Mouse (Mus musculus) heart, adult 2 months (tissue): ENCODE results near the gene R3hdm2. TPM values are rescaled to one million over a fixed set of nuclear protein-coding genes. Genes with fewer than 3 reads are reported as not detected.

ENCODE experiments used
- DNase-seq, 2 experiments: peaks; one replicate each; pipeline ENCODE4 v3.0.0; 2021
- H3K27ac ChIP-seq: fragments of 200-600 bp; 2 replicates; pipeline ENCODE4 v1.8.1; 2022
- H3K27me3 ChIP-seq: fragments of 200-500 bp; 2 replicates; pipeline ENCODE4 v1.6.1; 2012; ENCODE audit warnings: mild to moderate bottlenecking, low read length, inconsistent platforms, mixed read lengths; ENCODE audit not compliant: control insufficient read depth, insufficient read depth
- H3K36me3 ChIP-seq: fragments of 200-500 bp; 2 replicates; pipeline ENCODE4 v1.6.1; 2012; ENCODE audit warnings: low read length, inconsistent platforms; ENCODE audit not compliant: control insufficient read depth, insufficient read depth
- H3K4me1 ChIP-seq: fragments of 200-500 bp; 2 replicates; pipeline ENCODE4 v1.6.1; 2011; ENCODE audit warnings: low read length; ENCODE audit not compliant: control insufficient read depth, insufficient read depth
- H3K4me3 ChIP-seq: fragments of 200-600 bp; 2 replicates; pipeline ENCODE4 v1.8.1; 2022
- H3K79me2 ChIP-seq: fragments of 200-500 bp; replicated peaks from 2 replicates; pipeline ENCODE4 v1.6.1; 2012; ENCODE audit warnings: mild to moderate bottlenecking, inconsistent platforms, low read length, moderate library complexity, mixed read lengths; ENCODE audit not compliant: control insufficient read depth, insufficient read depth
- H3K9ac ChIP-seq: fragments of 200-500 bp; 2 replicates; pipeline ENCODE4 v1.6.1; 2012; ENCODE audit warnings: low read depth, mild to moderate bottlenecking, control low read depth, inconsistent platforms, low read length, mixed read lengths
- CTCF ChIP-seq: fragments of 200-600 bp; IDR thresholded peaks from 2 replicates; pipeline ENCODE4 v1.8.1; 2022; ENCODE audit warnings: antibody characterized with exemption, mild to moderate bottlenecking, moderate library complexity
- EP300 ChIP-seq: fragments of 200-500 bp; IDR thresholded peaks from 2 replicates; pipeline ENCODE4 v1.6.1; 2011; ENCODE audit warnings: low read depth, low read length, control low read depth; ENCODE audit not compliant: insufficient read depth
- POLR2A ChIP-seq: fragments of 200-500 bp; IDR thresholded peaks from 2 replicates; pipeline ENCODE4 v1.6.1; 2011; ENCODE audit warnings: mild to moderate bottlenecking, low read depth, low read length, control low read depth; ENCODE audit not compliant: insufficient read depth
- WGBS: fragments of 180-500 bp; shearing (Covaris S2); methylation state at CpG from one replicate; pipeline ENCODE4 v1.1.7; 2018; 5-methylcytosine and 5-hydroxymethylcytosine counted together
- intact Hi-C: fragments of 180-260 bp; cut with DNase I; formaldehyde crosslinking; loops from one replicate; pipeline ENCODE4 v1.15.1; 2025
- polyA plus RNA-seq: library from polyadenylated mRNA; depleted of rRNA; stranded (reverse); fragments of >200 nt; gene quantifications from 2 replicates; pipeline ENCODE4 v1.2.3, GENCODE M21; 2012
- total RNA-seq, 2 experiments: library from RNA; stranded (reverse); gene quantifications; 2 replicates each; pipeline ENCODE4 v1.2.3; 2021

The R3hdm2 gene
- total and polyA plus RNA-seq, 3 experiments: 151 to 171 (median 154) TPM

GRCm38 (mm10) chr10:127350594-127351284 lies 29.4 kb upstream of the R3hdm2 start:
- intact Hi-C loops: loop anchor here (5.0 kb wide), 1 partner anchor 72 kb away; no protein-coding TSS in a partner anchor
- Histone ChIP-seq H3K27ac (no peak overlapping the region), H3K9ac (peak overlapping the region; percentile 37; the same call in 1 of the 2 replicates), H3K4me3 (no peak overlapping the region), H3K36me3 (no peaks in the 10 kb centered on the region), H3K27me3 (no peaks in the 10 kb centered on the region), H3K79me2 (no peaks in the 10 kb centered on the region), H3K4me1 (no peaks in the 10 kb centered on the region)
- peak; percentile 65 to 72 for DNase-seq
- no peak for TF ChIP-seq EP300
- no peak for TF ChIP-seq POLR2A
- TF ChIP-seq CTCF: peak; percentile 88
- WGBS: 13% methylated on average over 24 of the region's 24 CpGs

DNA sequence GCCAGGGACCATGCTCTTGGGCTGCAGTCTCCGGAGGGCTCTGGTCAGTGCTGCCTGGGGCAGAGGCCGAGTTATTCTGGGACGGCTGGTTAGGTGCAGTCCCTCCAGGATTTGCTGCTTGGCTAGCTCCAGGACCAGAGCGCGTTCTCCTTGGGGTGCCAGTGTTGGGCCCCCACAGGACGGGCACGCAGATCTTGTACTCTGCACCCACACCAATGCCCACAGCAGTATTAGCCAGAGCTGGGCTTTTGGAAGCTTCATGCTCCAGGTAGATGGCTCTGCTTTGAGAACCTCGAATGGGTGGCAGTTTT lies 28.9 kb upstream of the R3hdm2 start:
- no peak overlapping the region for H3K9ac ChIP-seq
- H3K79me2 ChIP-seq: no peaks in the 10 kb centered on the region
- no peak overlapping the region for H3K4me3 ChIP-seq
- no peak for DNase-seq
- WGBS: 84% methylated on average over 8 of the region's 8 CpGs
- H3K27me3 ChIP-seq: no peaks in the 10 kb centered on the region
- TF ChIP-seq POLR2A (no peak), EP300 (no peak), CTCF (no peak)
- H3K36me3 ChIP-seq: no peaks in the 10 kb centered on the region
- H3K4me1 ChIP-seq: no peaks in the 10 kb centered on the region
- intact Hi-C loops: loop anchor here (5.0 kb wide), 1 partner anchor 71 kb away; no protein-coding TSS in a partner anchor
- H3K27ac ChIP-seq: no peak overlapping the region

DNA sequence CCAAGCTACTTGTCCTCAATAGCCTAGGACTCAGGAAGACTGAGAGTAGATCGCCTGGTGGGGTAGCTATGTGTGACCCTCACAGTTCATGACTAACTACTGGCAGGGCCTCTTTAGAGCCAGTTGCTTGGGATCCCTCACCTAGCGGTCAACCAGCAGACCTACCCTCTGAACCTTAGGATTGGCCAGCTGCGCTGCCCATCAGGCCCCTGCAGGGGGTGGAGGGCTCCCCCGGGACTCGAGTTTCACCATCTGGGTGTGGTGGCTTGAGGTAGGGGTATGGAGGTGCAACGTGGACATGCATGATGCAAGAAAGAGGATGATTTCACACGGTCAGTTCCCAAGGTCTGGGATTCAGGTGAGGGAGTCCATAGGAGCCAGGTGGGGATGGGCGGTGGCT lies 28.4 kb upstream of the R3hdm2 start:
- no peaks in the 10 kb centered on the region for H3K36me3 ChIP-seq
- TF ChIP-seq CTCF: no peak
- TF ChIP-seq POLR2A: no peak
- no peak for TF ChIP-seq EP300
- intact Hi-C loops: loop anchor here (5.0 kb wide), 1 partner anchor 71 kb away; no protein-coding TSS in a partner anchor

GRCm38 (mm10) chr10:127352187-127352586 lies 27.9 kb upstream of the R3hdm2 start:
- H3K36me3 ChIP-seq: no peaks in the 10 kb centered on the region
- no peak for DNase-seq
- no peaks in the 10 kb centered on the region for H3K27me3 ChIP-seq
- no peak overlapping the region for H3K27ac ChIP-seq
- TF ChIP-seq CTCF: no peak
- no peak for TF ChIP-seq POLR2A
- no peak for TF ChIP-seq EP300
- intact Hi-C loops: loop anchor here (5.0 kb wide), 1 partner anchor 70 kb away; no protein-coding TSS in a partner anchor
- no peaks in the 10 kb centered on the region for H3K79me2 ChIP-seq
- H3K9ac ChIP-seq: no peak overlapping the region
- H3K4me3 ChIP-seq: no peak overlapping the region
- 85% methylated on average over 9 of the region's 9 CpGs for WGBS
- H3K4me1 ChIP-seq: no peaks in the 10 kb centered on the region

More for the DNA sequence above, 28.4 kb upstream of the R3hdm2 start:
- no peak for DNase-seq
- no peaks in the 10 kb centered on the region for H3K79me2 ChIP-seq
- no peak overlapping the region for H3K27ac ChIP-seq
- H3K27me3 ChIP-seq: no peaks in the 10 kb centered on the region
- 74% methylated on average over 8 of the region's 8 CpGs for WGBS
- no peak overlapping the region for H3K4me3 ChIP-seq
- H3K9ac ChIP-seq: no peak overlapping the region
- no peaks in the 10 kb centered on the region for H3K4me1 ChIP-seq

DNA sequence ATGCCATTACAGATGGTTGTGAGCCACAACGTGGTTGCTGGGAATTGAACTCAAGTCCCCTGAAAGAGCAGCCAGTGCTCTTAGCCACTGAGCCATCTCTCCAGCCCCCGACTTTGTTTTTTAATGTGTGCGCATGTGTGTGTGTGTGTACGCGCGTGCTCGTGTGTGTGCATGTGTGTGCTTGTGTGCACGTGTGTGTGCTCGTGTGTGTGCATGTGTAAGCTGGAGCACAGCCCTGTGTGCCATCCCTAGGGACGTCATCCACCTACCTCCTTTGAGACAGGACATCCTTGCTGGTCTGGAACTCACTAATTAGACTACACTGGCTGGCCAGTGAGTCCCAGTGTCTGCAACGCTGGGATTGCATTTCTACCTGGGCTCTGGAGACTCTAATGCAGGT lies 27.4 kb upstream of the R3hdm2 start:
- intact Hi-C loops: loop anchor here (5.0 kb wide), 1 partner anchor 70 kb away; no protein-coding TSS in a partner anchor
- Histone ChIP-seq H3K4me1 (no peaks in the 10 kb centered on the region), H3K27ac (no peak overlapping the region), H3K9ac (no peak overlapping the region), H3K4me3 (no peak overlapping the region), H3K36me3 (no peaks in the 10 kb centered on the region), H3K79me2 (no peaks in the 10 kb centered on the region), H3K27me3 (no peaks in the 10 kb centered on the region)
- TF ChIP-seq EP300: no peak
- TF ChIP-seq CTCF: no peak
- no peak for TF ChIP-seq POLR2A
- no peak for DNase-seq
- 86% methylated on average over 11 of the region's 11 CpGs for WGBS

DNA sequence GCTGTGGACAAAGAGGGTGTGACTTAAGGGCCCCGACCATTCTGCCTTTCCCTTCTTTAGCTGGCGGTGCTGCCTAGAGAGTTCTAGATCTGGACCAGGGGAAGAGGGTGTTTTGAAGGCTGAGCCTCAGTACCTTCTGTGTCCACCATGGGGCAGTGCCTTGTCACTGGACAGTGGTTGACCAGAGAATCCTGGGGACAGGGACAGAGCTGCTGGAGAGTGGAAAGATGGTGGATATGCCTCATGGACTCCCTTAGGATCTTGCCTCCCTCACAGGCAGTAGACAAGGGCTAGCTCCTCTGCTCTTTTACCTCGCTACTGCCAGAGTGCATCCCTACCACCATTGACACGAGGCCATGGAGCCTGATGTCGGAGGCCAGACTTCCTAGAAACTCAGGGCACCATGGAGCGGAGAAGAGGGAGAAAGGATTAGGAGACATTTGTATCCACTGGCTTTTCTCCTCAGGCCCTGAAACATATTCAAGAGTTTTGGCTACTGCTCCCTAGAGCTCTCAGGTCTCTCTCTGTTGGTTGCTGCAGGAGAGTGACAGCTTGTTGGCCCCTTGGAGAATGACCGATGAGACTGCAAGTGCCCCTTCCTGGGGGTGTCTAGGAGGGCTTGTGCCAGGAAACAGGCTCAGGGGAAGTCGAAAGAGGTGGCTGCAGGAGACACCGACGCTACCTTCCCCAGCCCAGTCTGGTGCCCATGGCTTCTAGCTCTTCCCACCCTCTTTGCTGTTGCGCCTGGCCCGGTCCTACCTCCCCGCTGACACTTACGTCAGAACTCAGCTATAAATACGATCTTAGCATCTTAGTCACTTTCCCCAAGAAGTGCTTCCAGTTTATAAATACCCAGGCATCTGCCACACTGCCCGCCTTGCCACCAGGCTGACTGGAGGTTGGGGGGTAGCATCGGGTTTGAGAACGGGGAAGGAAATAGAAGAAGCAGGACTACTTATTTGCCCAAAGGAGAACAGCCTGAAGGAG lies 25.9 kb upstream of the R3hdm2 start, which contains the start of gene Inhbe:
Inhbe (minus strand) TSS at position 503 of the 987 bp plus-strand sequence.
- no peak within 1 kb of the TSS for H3K9ac ChIP-seq
- no peak for TF ChIP-seq POLR2A
- TF ChIP-seq CTCF: peak; percentile 64
- H3K4me1 ChIP-seq: no peaks in the 10 kb centered on the region
- H3K36me3 ChIP-seq: no peaks in the 10 kb centered on the region
- 65% methylated on average over 18 of the region's 18 CpGs for WGBS
- no peaks in the 10 kb centered on the region for H3K79me2 ChIP-seq
- H3K27ac ChIP-seq: peak within 1 kb of the TSS; percentile 81
- no peak within 1 kb of the TSS for H3K4me3 ChIP-seq
- intact Hi-C loops: loop anchor here (5.0 kb wide), 1 partner anchor 68 kb away; no protein-coding TSS in a partner anchor
- no peaks in the 10 kb centered on the region for H3K27me3 ChIP-seq
- DNase-seq: peak in 1 of 2 experiments; percentile 56
